Mouse (Mus musculus): ENCODE data around the gene Eef1akmt2. TPM values are rescaled to one million over a fixed set of nuclear protein-coding genes. Genes with fewer than 3 reads are reported as not detected.
A peak's percentile ranks its signal among the peaks of the same experiment; 100 is the strongest.

Gene Eef1akmt2
- polyA plus RNA-seq, 1 experiment from 2014 or later, result 86.7 TPM

- no peak for ATAC-seq (ENCODE audit: low FRiP score)
- Histone ChIP-seq H3K9me3 (ENCODE audit: control insufficient read depth, low read length) (no peaks in the 10 kb centered on the region), H3K36me3 (replicated peaks; ENCODE audit: control insufficient read depth, insufficient read depth) (no peaks in the 10 kb centered on the region), H3K9ac (no peak overlapping the region), H3K27me3 (ENCODE audit: control insufficient read depth, insufficient read depth, low read length) (no peaks in the 10 kb centered on the region), H3K4me2 (replicated peaks) (no peak overlapping the region), H3K4me1 (replicated peaks; ENCODE audit: control insufficient read depth, insufficient read depth, low read length) (no peaks in the 10 kb centered on the region), H3K27ac (no peak overlapping the region), H3K4me3 (replicated peaks; ENCODE audit: low read length) (no peak overlapping the region)
- DNase-seq (ENCODE audit: low spot score), result no peak
- WGBS, result 83% methylated on average over 5 of the region's 5 CpGs
These were observed 39.3 kb upstream of the Eef1akmt2 start for GRCm38 (mm10) chr7:132891561-132892310.

- no peaks in the 10 kb centered on the region for H3K27me3 ChIP-seq (ENCODE audit: control insufficient read depth, insufficient read depth, low read length)
- 0 out of 2 replicates have a peak, but pooled peaks cover 2% of the 10 kb centered on the region for H3K36me3 ChIP-seq (replicated peaks; ENCODE audit: control insufficient read depth, insufficient read depth)
- no peak overlapping the region for H3K27ac ChIP-seq
- H3K9ac ChIP-seq, result no peak overlapping the region
- H3K9me3 ChIP-seq (ENCODE audit: control insufficient read depth, low read length), result no peaks in the 10 kb centered on the region
- WGBS, result 88% methylated on average over 5 of the region's 5 CpGs
- H3K4me3 ChIP-seq (replicated peaks; ENCODE audit: low read length), result no peak overlapping the region
- DNase-seq (ENCODE audit: low spot score) (no peak), ATAC-seq (ENCODE audit: low FRiP score) (no peak)
- H3K4me1 ChIP-seq (replicated peaks; ENCODE audit: control insufficient read depth, insufficient read depth, low read length), result no peaks in the 10 kb centered on the region
- no peak overlapping the region for H3K4me2 ChIP-seq (replicated peaks)
These were observed 37.7 kb upstream of the Eef1akmt2 start for GRCm38 (mm10) chr7:132890201-132890600.

GRCm38 (mm10) chr7:132889691-132890090 lies 37.2 kb upstream of the Eef1akmt2 start:
- H3K9ac ChIP-seq, result no peak overlapping the region
- H3K36me3 ChIP-seq (replicated peaks; ENCODE audit: control insufficient read depth, insufficient read depth), result peaks cover 8% of the 10 kb centered on the region
- no peak overlapping the region for H3K27ac ChIP-seq
- no peak for DNase-seq (ENCODE audit: low spot score)
- no peaks in the 10 kb centered on the region for H3K4me1 ChIP-seq (replicated peaks; ENCODE audit: control insufficient read depth, insufficient read depth, low read length)
- 95% methylated on average over 8 of the region's 8 CpGs for WGBS
- no peaks in the 10 kb centered on the region for H3K27me3 ChIP-seq (ENCODE audit: control insufficient read depth, insufficient read depth, low read length)
- ATAC-seq (ENCODE audit: low FRiP score), result no peak
- H3K4me3 ChIP-seq (replicated peaks; ENCODE audit: low read length), result no peak overlapping the region
- no peaks in the 10 kb centered on the region for H3K9me3 ChIP-seq (ENCODE audit: control insufficient read depth, low read length)
- H3K4me2 ChIP-seq (replicated peaks), result no peak overlapping the region

- no peak for ATAC-seq (ENCODE audit: low FRiP score)
- Histone ChIP-seq H3K4me3 (replicated peaks; ENCODE audit: low read length) (no peak overlapping the region), H3K4me2 (replicated peaks) (no peak overlapping the region), H3K4me1 (replicated peaks; ENCODE audit: control insufficient read depth, insufficient read depth, low read length) (no peaks in the 10 kb centered on the region), H3K27ac (no peak overlapping the region), H3K9ac (no peak overlapping the region), H3K27me3 (ENCODE audit: control insufficient read depth, insufficient read depth, low read length) (no peaks in the 10 kb centered on the region), H3K9me3 (ENCODE audit: control insufficient read depth, low read length) (no peaks in the 10 kb centered on the region), H3K36me3 (replicated peaks; ENCODE audit: control insufficient read depth, insufficient read depth) (peaks cover 18% of the 10 kb centered on the region)
- 74% methylated on average over 4 of the region's 4 CpGs for WGBS
- no peak for DNase-seq (ENCODE audit: low spot score)
These were observed 36.2 kb upstream of the Eef1akmt2 start for GRCm38 (mm10) chr7:132888518-132889249.

- DNase-seq (ENCODE audit: low spot score), result no peak
- Histone ChIP-seq H3K27ac (no peak overlapping the region), H3K9ac (no peak overlapping the region), H3K4me3 (replicated peaks; ENCODE audit: low read length) (no peak overlapping the region), H3K27me3 (ENCODE audit: control insufficient read depth, insufficient read depth, low read length) (no peaks in the 10 kb centered on the region), H3K4me1 (replicated peaks; ENCODE audit: control insufficient read depth, insufficient read depth, low read length) (no peaks in the 10 kb centered on the region), H3K4me2 (replicated peaks) (no peak overlapping the region), H3K36me3 (replicated peaks; ENCODE audit: control insufficient read depth, insufficient read depth) (peaks cover 24% of the 10 kb centered on the region), H3K9me3 (ENCODE audit: control insufficient read depth, low read length) (no peaks in the 10 kb centered on the region)
- 94% methylated on average over 3 of the region's 3 CpGs for WGBS
- ATAC-seq (ENCODE audit: low FRiP score), result no peak
These were observed 35.6 kb upstream of the Eef1akmt2 start for GRCm38 (mm10) chr7:132888052-132888451.

GRCm38 (mm10) chr7:132887019-132887804 lies 34.7 kb upstream of the Eef1akmt2 start:
- Histone ChIP-seq H3K27ac (no peak overlapping the region), H3K9ac (no peak overlapping the region), H3K36me3 (replicated peaks; ENCODE audit: control insufficient read depth, insufficient read depth) (peaks cover 32% of the 10 kb centered on the region), H3K4me1 (replicated peaks; ENCODE audit: control insufficient read depth, insufficient read depth, low read length) (no peaks in the 10 kb centered on the region), H3K27me3 (ENCODE audit: control insufficient read depth, insufficient read depth, low read length) (no peaks in the 10 kb centered on the region), H3K9me3 (ENCODE audit: control insufficient read depth, low read length) (no peaks in the 10 kb centered on the region), H3K4me2 (replicated peaks) (no peak overlapping the region), H3K4me3 (replicated peaks; ENCODE audit: low read length) (no peak overlapping the region)
- ATAC-seq (ENCODE audit: low FRiP score), result no peak
- DNase-seq (ENCODE audit: low spot score), result no peak
- WGBS, result 80% methylated on average over 7 of the region's 7 CpGs

GRCm38 (mm10) chr7:132884031-132884430 lies 31.6 kb upstream of the Eef1akmt2 start:
- H3K27me3 ChIP-seq (ENCODE audit: control insufficient read depth, insufficient read depth, low read length), result no peaks in the 10 kb centered on the region
- DNase-seq (ENCODE audit: low spot score) (no peak), ATAC-seq (ENCODE audit: low FRiP score) (no peak)
- H3K4me3 ChIP-seq (replicated peaks; ENCODE audit: low read length), result no peak overlapping the region
- H3K4me2 ChIP-seq (replicated peaks), result no peak overlapping the region
- H3K27ac ChIP-seq, result no peak overlapping the region
- H3K4me1 ChIP-seq (replicated peaks; ENCODE audit: control insufficient read depth, insufficient read depth, low read length), result no peaks in the 10 kb centered on the region
- WGBS, result 95% methylated on average over 7 of the region's 7 CpGs
- H3K9me3 ChIP-seq (ENCODE audit: control insufficient read depth, low read length), result no peaks in the 10 kb centered on the region
- H3K36me3 ChIP-seq (replicated peaks; ENCODE audit: control insufficient read depth, insufficient read depth), result peaks cover 63% of the 10 kb centered on the region
- no peak overlapping the region for H3K9ac ChIP-seq

GRCm38 (mm10) chr7:132882343-132882742 lies 29.9 kb upstream of the Eef1akmt2 start:
- H3K9me3 ChIP-seq (ENCODE audit: control insufficient read depth, low read length), result no peaks in the 10 kb centered on the region
- WGBS, result 69% methylated on average over 2 of the region's 2 CpGs
- no peaks in the 10 kb centered on the region for H3K27me3 ChIP-seq (ENCODE audit: control insufficient read depth, insufficient read depth, low read length)
- DNase-seq (ENCODE audit: low spot score), result peak; percentile 33
- H3K4me1 ChIP-seq (replicated peaks; ENCODE audit: control insufficient read depth, insufficient read depth, low read length), result no peaks in the 10 kb centered on the region
- ATAC-seq (ENCODE audit: low FRiP score), result no peak
- no peak overlapping the region for H3K27ac ChIP-seq
- peaks cover 79% of the 10 kb centered on the region for H3K36me3 ChIP-seq (replicated peaks; ENCODE audit: control insufficient read depth, insufficient read depth)
- H3K9ac ChIP-seq, result no peak overlapping the region
- H3K4me2 ChIP-seq (replicated peaks), result no peak overlapping the region
- no peak overlapping the region for H3K4me3 ChIP-seq (replicated peaks; ENCODE audit: low read length)

- ATAC-seq (ENCODE audit: low FRiP score), result no peak
- no peaks in the 10 kb centered on the region for H3K27me3 ChIP-seq (ENCODE audit: control insufficient read depth, insufficient read depth, low read length)
- WGBS, result 92% methylated on average over 1 of the region's 1 CpGs
These were observed 27.8 kb upstream of the Eef1akmt2 start for GRCm38 (mm10) chr7:132880276-132880675.

More at GRCm38 (mm10) chr7:132880276-132880675, 27.8 kb upstream of the Eef1akmt2 start:
- Histone ChIP-seq H3K9me3 (ENCODE audit: control insufficient read depth, low read length) (no peaks in the 10 kb centered on the region), H3K9ac (no peak overlapping the region), H3K4me1 (replicated peaks; ENCODE audit: control insufficient read depth, insufficient read depth, low read length) (no peaks in the 10 kb centered on the region), H3K27ac (no peak overlapping the region), H3K36me3 (replicated peaks; ENCODE audit: control insufficient read depth, insufficient read depth) (peaks cover 98% of the 10 kb centered on the region), H3K4me3 (replicated peaks; ENCODE audit: low read length) (no peak overlapping the region), H3K4me2 (replicated peaks) (no peak overlapping the region)
- no peak for DNase-seq (ENCODE audit: low spot score)

Data from hindbrain, embryonic 14.5 days (tissue).